Mouse (Mus musculus): Measurements from ENCODE around the gene Spock1. TPM values are rescaled to one million over a fixed set of nuclear protein-coding genes. Genes with fewer than 3 reads are reported as not detected.

Gene Spock1
- polyA plus RNA-seq, 1 experiment from 2014 or later = 1.7 TPM

GRCm38 (mm10) chr13:57877782-57878181 lies 30.4 kb downstream of the Spock1 start:
- no peak overlapping the region for H3K9ac ChIP-seq (ENCODE audit: low read depth, low read length)
- H3K36me3 ChIP-seq (ENCODE audit: control insufficient read depth, insufficient read depth, low read length) = no peaks in the 10 kb centered on the region
- no peaks in the 10 kb centered on the region for H3K4me1 ChIP-seq (ENCODE audit: control insufficient read depth, insufficient read depth, low read length)
- whole genome bisulfite sequencing = 35% methylated on average over 10 of the region's 10 CpGs
- H3K4me2 ChIP-seq (ENCODE audit: low read depth, low read length) = no peak overlapping the region
- H3K4me3 ChIP-seq (ENCODE audit: low read length) = no peak overlapping the region
- H3K27me3 ChIP-seq (replicated peaks; ENCODE audit: control insufficient read depth, insufficient read depth, low read length) = no peaks in the 10 kb centered on the region
- no peaks in the 10 kb centered on the region for H3K9me3 ChIP-seq (ENCODE audit: control insufficient read depth, low read length)
- H3K27ac ChIP-seq (ENCODE audit: low read length) = no peak overlapping the region
- no peak for ATAC-seq

- H3K27ac ChIP-seq (ENCODE audit: low read length) = no peak overlapping the region
- H3K4me3 ChIP-seq (ENCODE audit: low read length) = no peak overlapping the region
- H3K9me3 ChIP-seq (ENCODE audit: control insufficient read depth, low read length) = no peaks in the 10 kb centered on the region
- no peaks in the 10 kb centered on the region for H3K27me3 ChIP-seq (replicated peaks; ENCODE audit: control insufficient read depth, insufficient read depth, low read length)
- no peak overlapping the region for H3K4me2 ChIP-seq (ENCODE audit: low read depth, low read length)
- no peak overlapping the region for H3K9ac ChIP-seq (ENCODE audit: low read depth, low read length)
- ATAC-seq = no peak
- WGBS = 82% methylated on average over 5 of the region's 5 CpGs
- no peaks in the 10 kb centered on the region for H3K4me1 ChIP-seq (ENCODE audit: control insufficient read depth, insufficient read depth, low read length)
- H3K36me3 ChIP-seq (ENCODE audit: control insufficient read depth, insufficient read depth, low read length) = no peaks in the 10 kb centered on the region
Observed at GRCm38 (mm10) chr13:57876966-57877365, 31.2 kb downstream of the Spock1 start.

- H3K9me3 ChIP-seq (ENCODE audit: control insufficient read depth, low read length) = no peaks in the 10 kb centered on the region
- no peak overlapping the region for H3K27ac ChIP-seq (ENCODE audit: low read length)
- H3K4me2 ChIP-seq (ENCODE audit: low read depth, low read length) = no peak overlapping the region
- no peak overlapping the region for H3K9ac ChIP-seq (ENCODE audit: low read depth, low read length)
- WGBS = 74% methylated on average over 4 of the region's 4 CpGs
- ATAC-seq = no peak
- H3K4me1 ChIP-seq (ENCODE audit: control insufficient read depth, insufficient read depth, low read length) = no peaks in the 10 kb centered on the region
- no peaks in the 10 kb centered on the region for H3K27me3 ChIP-seq (replicated peaks; ENCODE audit: control insufficient read depth, insufficient read depth, low read length)
- H3K36me3 ChIP-seq (ENCODE audit: control insufficient read depth, insufficient read depth, low read length) = no peaks in the 10 kb centered on the region
- H3K4me3 ChIP-seq (ENCODE audit: low read length) = no peak overlapping the region
Observed at GRCm38 (mm10) chr13:57870058-57870457, 38.1 kb downstream of the Spock1 start.

- H3K9ac ChIP-seq (ENCODE audit: low read depth, low read length) = no peak overlapping the region
- WGBS = 49% methylated on average over 7 of the region's 7 CpGs
Observed at GRCm38 (mm10) chr13:57867586-57867985, 40.5 kb downstream of the Spock1 start.

GRCm38 (mm10) chr13:57865029-57865428 lies 43.1 kb downstream of the Spock1 start:
- Histone ChIP-seq H3K27ac (ENCODE audit: low read length) (no peak overlapping the region), H3K9me3 (ENCODE audit: control insufficient read depth, low read length) (no peaks in the 10 kb centered on the region), H3K27me3 (replicated peaks; ENCODE audit: control insufficient read depth, insufficient read depth, low read length) (no peaks in the 10 kb centered on the region), H3K4me3 (ENCODE audit: low read length) (no peak overlapping the region), H3K4me2 (ENCODE audit: low read depth, low read length) (no peak overlapping the region), H3K36me3 (ENCODE audit: control insufficient read depth, insufficient read depth, low read length) (no peaks in the 10 kb centered on the region), H3K9ac (ENCODE audit: low read depth, low read length) (no peak overlapping the region), H3K4me1 (ENCODE audit: control insufficient read depth, insufficient read depth, low read length) (no peaks in the 10 kb centered on the region)
- 71% methylated on average over 4 of the region's 4 CpGs for WGBS
- ATAC-seq = no peak

More at GRCm38 (mm10) chr13:57867586-57867985, 40.5 kb downstream of the Spock1 start:
- H3K4me3 ChIP-seq (ENCODE audit: low read length) = no peak overlapping the region
- H3K27ac ChIP-seq (ENCODE audit: low read length) = no peak overlapping the region
- H3K27me3 ChIP-seq (replicated peaks; ENCODE audit: control insufficient read depth, insufficient read depth, low read length) = no peaks in the 10 kb centered on the region
- H3K36me3 ChIP-seq (ENCODE audit: control insufficient read depth, insufficient read depth, low read length) = no peaks in the 10 kb centered on the region
- H3K9me3 ChIP-seq (ENCODE audit: control insufficient read depth, low read length) = no peaks in the 10 kb centered on the region
- H3K4me1 ChIP-seq (ENCODE audit: control insufficient read depth, insufficient read depth, low read length) = no peaks in the 10 kb centered on the region
- H3K4me2 ChIP-seq (ENCODE audit: low read depth, low read length) = no peak overlapping the region
- no peak for ATAC-seq

GRCm38 (mm10) chr13:57858491-57858890 lies 49.6 kb downstream of the Spock1 start:
- H3K27me3 ChIP-seq (replicated peaks; ENCODE audit: control insufficient read depth, insufficient read depth, low read length) = no peaks in the 10 kb centered on the region
- H3K4me1 ChIP-seq (ENCODE audit: control insufficient read depth, insufficient read depth, low read length) = no peaks in the 10 kb centered on the region
- ATAC-seq = no peak
- H3K9ac ChIP-seq (ENCODE audit: low read depth, low read length) = no peak overlapping the region
- no peaks in the 10 kb centered on the region for H3K9me3 ChIP-seq (ENCODE audit: control insufficient read depth, low read length)
- no peak overlapping the region for H3K27ac ChIP-seq (ENCODE audit: low read length)
- no peak overlapping the region for H3K4me3 ChIP-seq (ENCODE audit: low read length)
- WGBS = 61% methylated on average over 9 of the region's 9 CpGs
- H3K4me2 ChIP-seq (ENCODE audit: low read depth, low read length) = no peak overlapping the region
- no peaks in the 10 kb centered on the region for H3K36me3 ChIP-seq (ENCODE audit: control insufficient read depth, insufficient read depth, low read length)

GRCm38 (mm10) chr13:57857016-57857415 lies 51.1 kb downstream of the Spock1 start:
- no peaks in the 10 kb centered on the region for H3K36me3 ChIP-seq (ENCODE audit: control insufficient read depth, insufficient read depth, low read length)
- H3K27me3 ChIP-seq (replicated peaks; ENCODE audit: control insufficient read depth, insufficient read depth, low read length) = no peaks in the 10 kb centered on the region
- no peak overlapping the region for H3K27ac ChIP-seq (ENCODE audit: low read length)
- no peak overlapping the region for H3K4me2 ChIP-seq (ENCODE audit: low read depth, low read length)
- no peaks in the 10 kb centered on the region for H3K9me3 ChIP-seq (ENCODE audit: control insufficient read depth, low read length)
- no peak for ATAC-seq
- no peak overlapping the region for H3K9ac ChIP-seq (ENCODE audit: low read depth, low read length)
- no peak overlapping the region for H3K4me3 ChIP-seq (ENCODE audit: low read length)
- H3K4me1 ChIP-seq (ENCODE audit: control insufficient read depth, insufficient read depth, low read length) = no peaks in the 10 kb centered on the region
- WGBS = 95% methylated on average over 3 of the region's 3 CpGs

- ATAC-seq = no peak
- H3K4me3 ChIP-seq (ENCODE audit: low read length) = no peak overlapping the region
- WGBS = 80% methylated on average over 10 of the region's 10 CpGs
Observed at GRCm38 (mm10) chr13:57856311-57856853, 51.8 kb downstream of the Spock1 start.

GRCm38 (mm10) chr13:57855766-57856165 lies 52.4 kb downstream of the Spock1 start:
- no peak overlapping the region for H3K4me2 ChIP-seq (ENCODE audit: low read depth, low read length)
- no peak overlapping the region for H3K9ac ChIP-seq (ENCODE audit: low read depth, low read length)
- H3K27ac ChIP-seq (ENCODE audit: low read length) = no peak overlapping the region
- no peak overlapping the region for H3K4me3 ChIP-seq (ENCODE audit: low read length)
- H3K4me1 ChIP-seq (ENCODE audit: control insufficient read depth, insufficient read depth, low read length) = no peaks in the 10 kb centered on the region
- H3K36me3 ChIP-seq (ENCODE audit: control insufficient read depth, insufficient read depth, low read length) = no peaks in the 10 kb centered on the region
- 66% methylated on average over 4 of the region's 4 CpGs for WGBS
- ATAC-seq = no peak
- H3K9me3 ChIP-seq (ENCODE audit: control insufficient read depth, low read length) = no peaks in the 10 kb centered on the region
- no peaks in the 10 kb centered on the region for H3K27me3 ChIP-seq (replicated peaks; ENCODE audit: control insufficient read depth, insufficient read depth, low read length)

More at GRCm38 (mm10) chr13:57856311-57856853, 51.8 kb downstream of the Spock1 start:
- Histone ChIP-seq H3K27me3 (replicated peaks; ENCODE audit: control insufficient read depth, insufficient read depth, low read length) (no peaks in the 10 kb centered on the region), H3K4me2 (ENCODE audit: low read depth, low read length) (no peak overlapping the region), H3K36me3 (ENCODE audit: control insufficient read depth, insufficient read depth, low read length) (no peaks in the 10 kb centered on the region), H3K9ac (ENCODE audit: low read depth, low read length) (no peak overlapping the region), H3K4me1 (ENCODE audit: control insufficient read depth, insufficient read depth, low read length) (no peaks in the 10 kb centered on the region), H3K27ac (ENCODE audit: low read length) (no peak overlapping the region), H3K9me3 (ENCODE audit: control insufficient read depth, low read length) (no peaks in the 10 kb centered on the region)

- Histone ChIP-seq H3K27me3 (replicated peaks; ENCODE audit: control insufficient read depth, insufficient read depth, low read length) (no peaks in the 10 kb centered on the region), H3K4me2 (ENCODE audit: low read depth, low read length) (no peak overlapping the region), H3K9ac (ENCODE audit: low read depth, low read length) (no peak overlapping the region), H3K27ac (ENCODE audit: low read length) (no peak overlapping the region), H3K4me1 (ENCODE audit: control insufficient read depth, insufficient read depth, low read length) (no peaks in the 10 kb centered on the region), H3K9me3 (ENCODE audit: control insufficient read depth, low read length) (no peaks in the 10 kb centered on the region), H3K4me3 (ENCODE audit: low read length) (no peak overlapping the region), H3K36me3 (ENCODE audit: control insufficient read depth, insufficient read depth, low read length) (no peaks in the 10 kb centered on the region)
- WGBS = 82% methylated on average over 8 of the region's 8 CpGs
- no peak for ATAC-seq
Observed at GRCm38 (mm10) chr13:57854416-57854815, 53.7 kb downstream of the Spock1 start.
